Mouse (Mus musculus) liver, embryonic 16.5 days (tissue): ENCODE measurements at regions not wholly inside any gene's neighbourhood (a gene's known extent, or its start where the extent isn't known, plus 50 kb on each side); places are given as distances from the start of the nearest gene placed in this dataset.

Experiments used
- ATAC-seq: fragments of 200-750 bp; cut with Nextera tagmentation; 2 replicates; pipeline ENCODE4 v1.8.0; 2017; ENCODE audit warnings: low read depth, mild to moderate bottlenecking, moderate number of reproducible peaks, moderate library complexity
- H3K27ac ChIP-seq: fragments of 300-500 bp; sonication (generic); 2 replicates; pipeline ENCODE4 v1.5.1; 2014; ENCODE audit warnings: mild to moderate bottlenecking, low read length
- H3K27me3 ChIP-seq: fragments of 300-500 bp; sonication (generic); 2 replicates; pipeline ENCODE4 v1.6.1; 2014; ENCODE audit warnings: low read depth, low read length, mixed read lengths; ENCODE audit not compliant: control insufficient read depth, insufficient read depth
- H3K36me3 ChIP-seq: fragments of 300-500 bp; sonication (generic); 2 replicates; pipeline ENCODE4 v1.6.1; 2014; ENCODE audit warnings: mild to moderate bottlenecking; ENCODE audit not compliant: control insufficient read depth, insufficient read depth
- H3K4me1 ChIP-seq: fragments of 300-500 bp; sonication (generic); 2 replicates; pipeline ENCODE4 v1.6.1; 2014; ENCODE audit warnings: low read depth, low read length, mixed read lengths; ENCODE audit not compliant: control insufficient read depth
- H3K4me2 ChIP-seq: fragments of 300-500 bp; sonication (generic); 2 replicates; pipeline ENCODE4 v1.6.1; 2014; ENCODE audit warnings: low read depth, low read length, mixed read lengths
- H3K4me3 ChIP-seq: fragments of 300-500 bp; sonication (generic); 2 replicates; pipeline ENCODE4 v1.5.1; 2014; ENCODE audit warnings: low read depth, mild to moderate bottlenecking, low read length
- H3K9ac ChIP-seq: fragments of 300-500 bp; sonication (generic); 2 replicates; pipeline ENCODE4 v1.6.1; 2014; ENCODE audit warnings: low read depth, low read length
- H3K9me3 ChIP-seq: fragments of 300-500 bp; sonication (generic); replicated peaks from 2 replicates; pipeline ENCODE4 v1.6.1; 2016; ENCODE audit warnings: low read length; ENCODE audit not compliant: control insufficient read depth
- WGBS: fragments of 180-500 bp; shearing (Covaris S2); extraction: QIAGEN DNeasy Blood & Tissue Kit; methylation state at CpG from one replicate; pipeline ENCODE4 v1.1.7; 2014; ENCODE audit not compliant: insufficient replicate concordance; 5-methylcytosine and 5-hydroxymethylcytosine counted together

- ATAC-seq: no peak
- 67% methylated on average over 4 of the region's 4 CpGs for WGBS
- no peaks in the 10 kb centered on the region for H3K4me1 ChIP-seq
- H3K9me3 ChIP-seq: no peaks in the 10 kb centered on the region
- no peak overlapping the region for H3K4me2 ChIP-seq
- no peak overlapping the region for H3K4me3 ChIP-seq
- no peak overlapping the region for H3K9ac ChIP-seq
- H3K27ac ChIP-seq: no peak overlapping the region
- H3K27me3 ChIP-seq: no peaks in the 10 kb centered on the region
- no peaks in the 10 kb centered on the region for H3K36me3 ChIP-seq
Measured at GRCm38 (mm10) chr12:32456796-32457195, 78.3 kb downstream of the Ccdc71l start.

DNA sequence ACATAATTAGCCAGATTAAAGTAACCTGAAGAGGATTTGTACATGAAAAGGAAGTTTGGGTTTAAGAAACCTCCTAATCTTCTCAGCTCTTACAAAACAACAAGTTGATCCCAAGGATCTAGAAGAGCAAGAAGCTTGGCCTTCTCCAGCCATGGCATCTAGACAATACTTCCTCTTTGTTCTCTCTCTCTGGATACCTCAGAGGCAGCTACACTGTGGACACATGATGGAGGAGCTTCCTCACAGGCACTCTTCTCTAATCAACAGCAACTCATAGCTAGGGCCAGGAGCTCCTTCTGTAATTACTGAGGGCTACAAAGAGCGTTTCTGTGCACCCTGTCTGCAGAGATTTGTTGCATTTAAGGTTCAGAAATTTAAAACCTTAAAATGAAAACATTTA lies 79.9 kb downstream of the Ccdc71l start:
- no peaks in the 10 kb centered on the region for H3K9me3 ChIP-seq
- no peak overlapping the region for H3K27ac ChIP-seq
- H3K27me3 ChIP-seq: no peaks in the 10 kb centered on the region
- H3K4me2 ChIP-seq: no peak overlapping the region
- no peaks in the 10 kb centered on the region for H3K36me3 ChIP-seq
- H3K9ac ChIP-seq: no peak overlapping the region
- H3K4me1 ChIP-seq: no peaks in the 10 kb centered on the region
- H3K4me3 ChIP-seq: no peak overlapping the region
- no peak for ATAC-seq
- WGBS: 54% methylated on average over 1 of the region's 1 CpGs

DNA sequence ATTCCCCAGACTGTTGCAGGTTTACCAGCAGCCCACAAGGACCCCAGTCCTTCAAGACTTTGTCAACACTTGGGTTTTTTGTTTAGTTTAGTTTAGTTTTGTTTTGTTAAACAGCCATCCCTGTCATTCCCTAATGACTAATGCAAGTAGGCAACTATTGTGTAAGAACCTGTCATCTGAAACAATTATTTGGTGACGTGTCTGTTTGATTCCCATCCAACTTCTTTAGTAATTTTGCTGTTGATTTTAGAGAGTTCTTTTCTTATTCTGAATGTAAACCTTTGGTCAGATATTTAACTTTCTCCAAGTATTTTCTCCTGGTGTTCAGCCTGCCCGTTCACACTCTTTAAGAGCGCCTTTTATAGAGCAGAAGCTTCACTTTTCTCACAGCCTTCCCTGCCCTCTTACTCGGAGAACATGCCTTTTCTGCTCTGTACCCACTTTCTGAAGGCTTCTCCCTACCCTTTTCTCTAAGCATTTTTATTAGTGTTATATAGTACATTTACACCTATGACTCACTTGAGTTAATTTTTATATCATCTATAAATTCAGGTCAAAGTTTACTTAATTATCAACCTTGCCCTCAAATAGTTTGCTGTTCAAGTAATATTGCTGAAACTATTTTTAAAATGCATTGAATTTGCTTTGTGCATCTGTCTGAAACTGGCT lies 82.0 kb downstream of the Ccdc71l start:
- Histone ChIP-seq H3K4me3 (no peak overlapping the region), H3K27ac (no peak overlapping the region), H3K27me3 (no peaks in the 10 kb centered on the region), H3K9me3 (no peaks in the 10 kb centered on the region), H3K4me1 (no peaks in the 10 kb centered on the region), H3K4me2 (no peak overlapping the region), H3K9ac (no peak overlapping the region), H3K36me3 (no peaks in the 10 kb centered on the region)
- 61% methylated on average over 4 of the region's 4 CpGs for WGBS
- ATAC-seq: no peak

DNA sequence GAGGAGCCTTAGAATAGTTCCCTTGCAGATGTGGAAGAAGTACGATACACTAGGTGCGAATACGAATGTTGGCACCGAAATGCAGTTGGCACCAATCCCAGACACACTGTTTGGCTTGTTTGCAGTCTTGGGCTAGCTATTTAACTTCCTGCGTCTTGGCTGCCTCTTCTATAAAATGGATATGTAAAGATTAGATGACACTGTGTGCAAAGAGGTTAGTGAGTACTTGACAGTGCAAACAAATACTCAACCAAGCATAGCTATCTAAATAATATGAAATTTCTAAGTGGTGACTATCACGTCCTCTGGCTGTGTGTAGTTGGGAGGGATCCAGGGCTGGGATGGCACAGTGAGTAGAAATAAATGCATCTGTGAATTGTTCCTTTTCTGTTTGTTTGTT lies 86.9 kb downstream of the Ccdc71l start:
- no peak for ATAC-seq
- no peak overlapping the region for H3K4me2 ChIP-seq
- WGBS: 71% methylated on average over 6 of the region's 6 CpGs

DNA sequence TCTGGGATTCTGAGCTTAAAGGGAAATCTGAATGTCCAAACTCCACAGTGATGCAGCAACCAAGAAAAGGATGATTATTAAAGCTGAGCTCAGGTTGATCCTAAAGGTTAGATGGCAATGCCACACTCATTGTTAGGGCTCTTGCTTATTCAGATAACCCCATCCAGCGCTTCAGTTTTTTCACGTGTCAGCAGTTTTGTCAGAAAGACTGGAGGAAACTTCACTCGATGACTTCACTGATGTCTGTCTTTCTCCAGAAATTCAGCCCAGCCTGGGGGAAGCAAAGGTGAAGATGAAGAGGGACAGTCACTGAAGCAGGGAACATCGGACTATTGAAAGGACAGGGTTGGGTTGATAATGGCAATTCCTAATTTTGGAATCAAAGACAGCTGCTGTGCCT lies 91.4 kb downstream of the Ccdc71l start:
- Histone ChIP-seq H3K4me2 (no peak overlapping the region), H3K4me3 (no peak overlapping the region)
- WGBS: 62% methylated on average over 4 of the region's 4 CpGs

More for the DNA sequence above, 86.9 kb downstream of the Ccdc71l start:
- Histone ChIP-seq H3K9ac (no peak overlapping the region), H3K27ac (no peak overlapping the region), H3K27me3 (no peaks in the 10 kb centered on the region), H3K4me3 (no peak overlapping the region), H3K36me3 (no peaks in the 10 kb centered on the region), H3K9me3 (no peaks in the 10 kb centered on the region), H3K4me1 (no peaks in the 10 kb centered on the region)

DNA sequence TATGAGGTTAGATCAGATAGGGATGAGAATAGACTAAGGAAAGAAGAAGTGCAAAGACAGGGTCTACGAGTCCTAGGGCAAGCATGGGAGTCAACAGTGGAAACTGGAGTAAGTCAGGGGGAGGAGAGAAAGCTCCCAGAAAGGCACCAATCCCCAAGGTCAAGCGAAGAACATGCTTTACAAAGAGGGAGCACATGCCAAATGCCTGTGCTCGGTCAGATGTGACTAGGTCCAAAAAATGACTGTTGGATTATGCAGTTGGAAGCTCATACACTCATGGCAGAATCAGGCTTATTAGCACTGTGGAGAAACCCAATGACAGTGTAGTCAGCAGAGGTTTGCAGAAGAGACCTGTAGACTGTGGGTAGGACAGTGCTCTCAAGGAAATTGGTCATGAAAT lies 100.9 kb downstream of the Ccdc71l start:
- Histone ChIP-seq H3K27ac (no peak overlapping the region), H3K4me1 (no peaks in the 10 kb centered on the region), H3K4me2 (no peak overlapping the region), H3K27me3 (no peaks in the 10 kb centered on the region), H3K4me3 (no peak overlapping the region), H3K36me3 (no peaks in the 10 kb centered on the region), H3K9me3 (no peaks in the 10 kb centered on the region), H3K9ac (no peak overlapping the region)
- 41% methylated on average over 3 of the region's 3 CpGs for WGBS
- ATAC-seq: no peak

More for the DNA sequence above, 91.4 kb downstream of the Ccdc71l start:
- no peaks in the 10 kb centered on the region for H3K27me3 ChIP-seq
- H3K27ac ChIP-seq: no peak overlapping the region
- no peaks in the 10 kb centered on the region for H3K4me1 ChIP-seq
- H3K9me3 ChIP-seq: no peaks in the 10 kb centered on the region
- ATAC-seq: no peak
- no peak overlapping the region for H3K9ac ChIP-seq
- H3K36me3 ChIP-seq: no peaks in the 10 kb centered on the region

DNA sequence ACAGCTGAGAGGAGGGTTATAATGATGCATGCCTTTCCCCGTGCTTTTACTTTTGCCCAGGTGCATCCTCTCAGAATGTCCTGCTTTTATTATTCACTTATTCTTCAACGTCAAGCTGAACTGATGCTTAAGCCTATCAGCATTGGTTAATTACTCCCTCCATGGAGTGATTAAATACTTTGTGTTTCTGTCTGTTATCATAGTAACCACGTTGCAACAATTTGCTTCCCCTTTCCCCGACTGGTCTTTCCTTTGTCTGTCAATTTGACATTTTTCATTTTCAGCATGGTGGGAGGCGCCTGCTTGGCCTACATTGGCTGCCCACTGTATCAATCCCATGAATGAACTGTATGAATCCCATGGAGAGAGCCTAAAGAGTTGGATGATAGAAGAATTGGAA lies 101.8 kb downstream of the Ccdc71l start:
- H3K27me3 ChIP-seq: no peaks in the 10 kb centered on the region
- no peak overlapping the region for H3K9ac ChIP-seq
- no peak overlapping the region for H3K4me2 ChIP-seq
- ATAC-seq: no peak
- H3K4me3 ChIP-seq: no peak overlapping the region
- no peaks in the 10 kb centered on the region for H3K36me3 ChIP-seq
- WGBS: 22% methylated on average over 5 of the region's 5 CpGs
- no peak overlapping the region for H3K27ac ChIP-seq
- H3K4me1 ChIP-seq: no peaks in the 10 kb centered on the region
- H3K9me3 ChIP-seq: no peaks in the 10 kb centered on the region

DNA sequence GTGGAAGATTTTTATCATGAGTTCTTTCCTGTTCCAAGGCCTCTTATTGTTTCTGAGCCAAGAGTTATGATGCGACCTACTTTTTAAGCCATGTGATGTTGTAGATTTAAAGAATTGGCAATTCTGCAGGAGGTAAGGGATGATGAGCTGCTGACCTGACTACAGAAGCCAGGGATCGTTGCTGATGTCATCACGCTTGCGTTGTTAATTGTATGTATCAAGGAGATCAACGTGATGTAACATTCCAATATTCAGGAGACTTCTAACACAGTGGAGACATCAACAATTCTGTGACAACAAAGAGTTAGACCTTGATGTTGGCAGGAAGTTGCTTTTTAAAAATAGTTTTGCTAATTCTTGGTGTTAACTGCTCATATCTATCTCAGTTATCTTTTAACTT lies 102.5 kb downstream of the Ccdc71l start:
- H3K27me3 ChIP-seq: no peaks in the 10 kb centered on the region
- no peaks in the 10 kb centered on the region for H3K9me3 ChIP-seq
- H3K36me3 ChIP-seq: no peaks in the 10 kb centered on the region
- no peak overlapping the region for H3K4me2 ChIP-seq
- H3K4me3 ChIP-seq: no peak overlapping the region
- no peak overlapping the region for H3K9ac ChIP-seq
- H3K27ac ChIP-seq: no peak overlapping the region
- H3K4me1 ChIP-seq: no peaks in the 10 kb centered on the region
- no peak for ATAC-seq
- WGBS: 73% methylated on average over 5 of the region's 5 CpGs

DNA sequence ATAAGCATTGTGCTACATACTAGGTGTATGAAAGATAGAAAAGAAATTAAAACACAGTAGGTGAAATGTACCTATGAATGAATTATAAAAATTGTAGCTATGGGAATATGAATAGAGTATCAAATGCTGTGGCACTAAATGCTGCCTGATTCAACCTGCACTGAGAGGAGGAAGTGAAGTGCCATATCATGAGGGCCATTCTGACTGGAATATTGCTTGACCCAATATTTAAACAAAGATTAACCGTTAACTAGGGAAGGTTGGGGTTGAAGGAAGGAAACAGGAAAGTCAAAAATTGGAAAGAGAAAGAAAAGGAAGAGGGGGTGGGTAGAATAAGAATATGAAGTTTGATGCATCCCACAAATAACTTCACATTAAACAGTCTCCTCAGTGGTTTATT lies 103.8 kb downstream of the Ccdc71l start:
- Histone ChIP-seq H3K4me2 (no peak overlapping the region), H3K4me3 (no peak overlapping the region), H3K9me3 (no peaks in the 10 kb centered on the region), H3K27me3 (no peaks in the 10 kb centered on the region), H3K4me1 (no peaks in the 10 kb centered on the region), H3K36me3 (no peaks in the 10 kb centered on the region), H3K27ac (no peak overlapping the region), H3K9ac (no peak overlapping the region)
- no peak for ATAC-seq
- WGBS: 41% methylated on average over 1 of the region's 1 CpGs
